Mouse (Mus musculus): ENCODE results near the gene Ptpn6. TPM values are rescaled to one million over a fixed set of nuclear protein-coding genes. Genes with fewer than 3 reads are reported as not detected.

The Ptpn6 gene
- polyA plus RNA-seq, 1 experiment from 2014 or later, result 6.9 TPM

DNA sequence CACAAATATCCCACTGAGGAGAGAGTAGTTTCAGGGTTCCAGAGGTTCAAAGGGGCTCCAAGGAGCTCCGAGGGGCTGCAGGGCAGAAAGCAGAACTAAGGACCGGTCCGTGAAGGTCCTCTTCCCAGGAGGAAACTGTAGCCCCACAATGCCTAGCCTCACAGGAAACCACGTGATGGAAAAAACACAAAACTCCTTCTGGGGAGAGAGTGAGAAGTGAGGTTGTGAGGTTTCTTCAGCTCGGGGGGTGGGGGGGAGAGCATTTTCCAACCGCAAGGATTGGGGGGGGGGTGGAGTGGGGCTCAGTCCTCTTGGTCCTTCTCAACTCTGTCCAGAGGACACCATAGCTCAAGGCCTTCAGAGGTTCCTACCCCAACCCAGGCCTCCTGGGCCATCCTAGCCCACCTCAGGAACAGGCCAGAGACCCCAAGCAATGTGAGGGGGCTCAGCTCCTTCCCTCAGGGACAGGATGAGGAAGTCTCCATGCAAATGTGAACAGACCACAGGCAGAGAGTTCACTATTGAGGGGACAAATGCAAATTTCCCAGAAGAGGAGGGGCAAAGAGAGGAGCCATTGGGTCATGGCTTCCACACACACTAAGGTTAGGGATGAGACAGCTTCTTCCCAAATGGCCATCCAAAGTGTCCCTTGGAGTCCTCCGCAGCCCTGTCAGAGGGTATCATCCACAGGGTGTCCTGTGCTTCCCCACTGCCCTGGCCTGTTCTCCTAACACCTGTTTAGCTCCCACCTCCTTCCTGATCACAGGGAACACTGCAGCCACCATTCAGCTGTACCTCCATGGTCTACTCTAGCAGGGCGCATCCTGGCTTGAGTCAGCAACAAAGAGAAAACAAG lies 8.4 kb downstream of the Ptpn6 start:
- Histone ChIP-seq H3K36me3 (ENCODE audit: control insufficient read depth, insufficient read depth, low read length) (no peaks in the 10 kb centered on the region), H3K9ac (ENCODE audit: low read length) (no peak overlapping the region), H3K4me1 (ENCODE audit: control insufficient read depth, insufficient read depth, low read length) (no peaks in the 10 kb centered on the region), H3K27me3 (ENCODE audit: control insufficient read depth, insufficient read depth, low read length) (no peaks in the 10 kb centered on the region), H3K9me3 (ENCODE audit: control insufficient read depth, low read length) (no peaks in the 10 kb centered on the region), H3K27ac (ENCODE audit: low read depth, low read length) (no peak overlapping the region), H3K4me2 (ENCODE audit: low read depth) (no peak overlapping the region), H3K4me3 (ENCODE audit: low read depth, low read length) (no peak overlapping the region)
- DNase-seq (ENCODE audit: low spot score), result no peak
- 84% methylated on average over 8 of the region's 8 CpGs for WGBS
- ATAC-seq (ENCODE audit: insufficient read depth, low FRiP score, low TSS enrichment), result no peak

DNA sequence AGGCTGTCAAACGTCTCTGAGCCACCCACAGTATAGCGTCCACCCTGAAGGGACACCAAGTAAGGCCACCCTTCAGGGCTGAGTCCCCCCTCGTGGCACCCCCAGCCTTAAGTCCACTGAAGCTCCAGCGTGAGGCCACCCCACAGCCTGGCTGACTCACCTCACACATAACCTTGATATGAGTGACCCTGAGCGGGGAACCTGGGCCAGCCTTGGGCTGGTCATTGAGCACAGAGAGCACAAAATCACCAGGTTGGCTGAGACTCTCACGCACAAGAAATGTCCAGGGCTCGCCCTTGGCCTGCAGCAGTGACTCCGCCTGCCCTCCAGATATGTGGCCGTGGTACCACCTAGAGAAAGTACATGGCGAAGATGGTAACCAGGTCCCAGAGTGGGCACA lies 9.9 kb downstream of the Ptpn6 start:
- 93% methylated on average over 10 of the region's 10 CpGs for WGBS
- no peak overlapping the region for H3K4me3 ChIP-seq (ENCODE audit: low read depth, low read length)
- DNase-seq (ENCODE audit: low spot score) (no peak), ATAC-seq (ENCODE audit: insufficient read depth, low FRiP score, low TSS enrichment) (no peak)
- no peaks in the 10 kb centered on the region for H3K4me1 ChIP-seq (ENCODE audit: control insufficient read depth, insufficient read depth, low read length)
- H3K4me2 ChIP-seq (ENCODE audit: low read depth), result no peak overlapping the region
- H3K9ac ChIP-seq (ENCODE audit: low read length), result no peak overlapping the region
- H3K36me3 ChIP-seq (ENCODE audit: control insufficient read depth, insufficient read depth, low read length), result no peaks in the 10 kb centered on the region
- no peak overlapping the region for H3K27ac ChIP-seq (ENCODE audit: low read depth, low read length)
- H3K27me3 ChIP-seq (ENCODE audit: control insufficient read depth, insufficient read depth, low read length), result no peaks in the 10 kb centered on the region
- no peaks in the 10 kb centered on the region for H3K9me3 ChIP-seq (ENCODE audit: control insufficient read depth, low read length)

DNA sequence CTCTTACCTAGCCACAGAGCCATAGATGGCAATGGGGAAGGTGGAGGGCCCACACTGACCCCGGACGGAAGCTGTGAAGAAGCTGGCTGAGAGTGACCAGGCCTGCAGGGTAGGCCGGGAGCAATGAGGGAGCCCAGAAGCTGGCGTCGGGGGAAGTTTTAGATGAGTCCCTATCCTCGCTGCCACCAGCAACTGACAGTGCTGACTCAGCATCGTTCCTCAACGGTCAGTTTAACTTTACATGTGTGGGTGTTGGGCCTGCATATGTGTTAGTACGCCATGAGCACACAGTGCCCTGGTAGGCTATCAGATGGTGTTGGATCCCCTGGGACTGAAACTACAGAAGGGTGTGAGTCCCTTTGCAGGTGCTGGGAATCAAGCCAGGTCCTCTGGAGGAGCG lies 14.0 kb downstream of the Ptpn6 start:
- H3K27me3 ChIP-seq (ENCODE audit: control insufficient read depth, insufficient read depth, low read length), result no peaks in the 10 kb centered on the region
- H3K4me2 ChIP-seq (ENCODE audit: low read depth), result no peak overlapping the region
- H3K9ac ChIP-seq (ENCODE audit: low read length), result no peak overlapping the region
- no peaks in the 10 kb centered on the region for H3K4me1 ChIP-seq (ENCODE audit: control insufficient read depth, insufficient read depth, low read length)
- no peak for DNase-seq (ENCODE audit: low spot score)
- H3K36me3 ChIP-seq (ENCODE audit: control insufficient read depth, insufficient read depth, low read length), result no peaks in the 10 kb centered on the region
- WGBS, result 89% methylated on average over 10 of the region's 10 CpGs
- no peak overlapping the region for H3K4me3 ChIP-seq (ENCODE audit: low read depth, low read length)
- ATAC-seq (ENCODE audit: insufficient read depth, low FRiP score, low TSS enrichment), result no peak
- H3K27ac ChIP-seq (ENCODE audit: low read depth, low read length), result no peak overlapping the region
- no peaks in the 10 kb centered on the region for H3K9me3 ChIP-seq (ENCODE audit: control insufficient read depth, low read length)

DNA sequence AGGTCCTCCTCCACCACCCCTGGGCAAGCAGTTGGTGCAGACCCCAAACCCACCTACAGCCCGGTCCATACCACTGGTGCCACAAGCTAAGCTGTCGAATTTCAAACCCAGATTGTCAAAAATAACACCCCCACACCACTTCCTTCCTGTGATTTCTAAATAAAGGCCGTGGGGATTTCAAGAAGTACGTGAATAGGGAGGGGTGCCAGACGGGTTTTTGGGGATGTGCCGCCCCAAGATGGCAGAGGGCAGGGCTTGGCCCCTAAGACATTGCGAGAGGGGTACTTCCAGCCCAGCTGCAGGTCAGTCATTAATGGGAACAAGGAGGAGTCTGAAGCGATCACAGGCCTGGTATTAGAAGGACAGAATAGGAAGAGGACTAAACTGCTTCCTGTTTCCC lies 15.0 kb downstream of the Ptpn6 start:
- 82% methylated on average over 8 of the region's 8 CpGs for WGBS
- Histone ChIP-seq H3K4me1 (ENCODE audit: control insufficient read depth, insufficient read depth, low read length) (no peaks in the 10 kb centered on the region), H3K36me3 (ENCODE audit: control insufficient read depth, insufficient read depth, low read length) (no peaks in the 10 kb centered on the region), H3K9me3 (ENCODE audit: control insufficient read depth, low read length) (no peaks in the 10 kb centered on the region), H3K4me3 (ENCODE audit: low read depth, low read length) (no peak overlapping the region), H3K4me2 (ENCODE audit: low read depth) (no peak overlapping the region), H3K9ac (ENCODE audit: low read length) (no peak overlapping the region), H3K27ac (ENCODE audit: low read depth, low read length) (no peak overlapping the region), H3K27me3 (ENCODE audit: control insufficient read depth, insufficient read depth, low read length) (no peaks in the 10 kb centered on the region)
- ATAC-seq (ENCODE audit: insufficient read depth, low FRiP score, low TSS enrichment), result no peak
- no peak for DNase-seq (ENCODE audit: low spot score)

DNA sequence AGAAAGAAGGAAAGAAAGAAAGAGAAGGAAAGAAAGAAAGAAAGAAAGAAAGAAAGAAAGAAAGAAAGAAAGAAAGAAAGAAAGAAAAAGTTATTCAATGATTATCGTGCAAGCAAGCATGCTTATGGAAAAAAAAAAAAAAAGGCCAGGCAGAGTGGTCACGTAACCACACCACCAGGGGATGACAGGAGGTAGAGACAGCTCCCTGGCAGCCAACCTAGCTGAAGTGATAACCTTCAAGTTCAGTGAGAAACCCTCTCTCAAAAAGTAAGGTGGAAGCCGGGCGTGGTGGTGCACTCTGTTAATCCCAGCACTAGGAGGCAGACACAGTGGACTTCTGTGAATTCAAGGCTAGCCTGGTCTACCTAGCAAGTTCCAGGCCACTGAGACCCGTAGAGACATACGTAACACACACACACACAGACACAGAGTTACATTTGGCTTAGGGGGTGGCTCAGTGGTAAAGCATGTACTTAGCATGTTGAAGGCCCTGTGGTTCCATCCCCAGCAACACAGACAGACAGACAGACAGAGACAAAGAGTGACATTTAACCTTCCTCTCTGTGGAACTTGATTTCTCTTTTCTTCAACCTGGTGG lies 15.5 kb downstream of the Ptpn6 start:
- no peaks in the 10 kb centered on the region for H3K36me3 ChIP-seq (ENCODE audit: control insufficient read depth, insufficient read depth, low read length)
- ATAC-seq (ENCODE audit: insufficient read depth, low FRiP score, low TSS enrichment) (no peak), DNase-seq (ENCODE audit: low spot score) (no peak)
- no peak overlapping the region for H3K4me3 ChIP-seq (ENCODE audit: low read depth, low read length)
- H3K27ac ChIP-seq (ENCODE audit: low read depth, low read length), result no peak overlapping the region
- H3K4me1 ChIP-seq (ENCODE audit: control insufficient read depth, insufficient read depth, low read length), result no peaks in the 10 kb centered on the region
- 89% methylated on average over 6 of the region's 6 CpGs for WGBS
- H3K9me3 ChIP-seq (ENCODE audit: control insufficient read depth, low read length), result no peaks in the 10 kb centered on the region
- H3K4me2 ChIP-seq (ENCODE audit: low read depth), result no peak overlapping the region
- no peak overlapping the region for H3K9ac ChIP-seq (ENCODE audit: low read length)
- H3K27me3 ChIP-seq (ENCODE audit: control insufficient read depth, insufficient read depth, low read length), result no peaks in the 10 kb centered on the region

DNA sequence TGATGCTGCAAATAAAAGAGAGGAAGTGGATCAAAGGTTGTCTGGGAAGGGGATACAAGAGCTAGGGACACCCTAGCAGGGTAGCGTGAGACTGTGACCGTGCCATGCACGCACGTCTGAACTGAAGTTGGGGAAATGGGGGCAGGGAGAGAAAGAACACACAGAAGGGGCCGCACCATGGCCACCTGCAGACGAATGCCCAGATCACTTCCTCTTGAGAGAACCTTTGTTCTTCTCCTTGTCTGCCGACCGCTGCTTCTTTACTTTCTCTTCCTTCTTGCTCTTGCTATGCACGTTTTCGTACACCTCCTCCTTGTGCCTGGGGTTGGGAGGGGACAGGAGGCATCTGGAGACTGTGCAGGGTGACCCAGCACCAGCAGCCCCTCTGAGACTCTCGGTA lies 17.6 kb downstream of the Ptpn6 start:
- no peak overlapping the region for H3K27ac ChIP-seq (ENCODE audit: low read depth, low read length)
- H3K27me3 ChIP-seq (ENCODE audit: control insufficient read depth, insufficient read depth, low read length), result no peaks in the 10 kb centered on the region
- no peaks in the 10 kb centered on the region for H3K4me1 ChIP-seq (ENCODE audit: control insufficient read depth, insufficient read depth, low read length)
- no peak overlapping the region for H3K9ac ChIP-seq (ENCODE audit: low read length)
- no peak for ATAC-seq (ENCODE audit: insufficient read depth, low FRiP score, low TSS enrichment)
- H3K9me3 ChIP-seq (ENCODE audit: control insufficient read depth, low read length), result no peaks in the 10 kb centered on the region
- no peak for DNase-seq (ENCODE audit: low spot score)
- H3K4me3 ChIP-seq (ENCODE audit: low read depth, low read length), result no peak overlapping the region
- no peak overlapping the region for H3K4me2 ChIP-seq (ENCODE audit: low read depth)
- peaks cover 3% of the 10 kb centered on the region; the same call in 1 of the 2 replicates for H3K36me3 ChIP-seq (ENCODE audit: control insufficient read depth, insufficient read depth, low read length)
- 68% methylated on average over 11 of the region's 11 CpGs for WGBS

DNA sequence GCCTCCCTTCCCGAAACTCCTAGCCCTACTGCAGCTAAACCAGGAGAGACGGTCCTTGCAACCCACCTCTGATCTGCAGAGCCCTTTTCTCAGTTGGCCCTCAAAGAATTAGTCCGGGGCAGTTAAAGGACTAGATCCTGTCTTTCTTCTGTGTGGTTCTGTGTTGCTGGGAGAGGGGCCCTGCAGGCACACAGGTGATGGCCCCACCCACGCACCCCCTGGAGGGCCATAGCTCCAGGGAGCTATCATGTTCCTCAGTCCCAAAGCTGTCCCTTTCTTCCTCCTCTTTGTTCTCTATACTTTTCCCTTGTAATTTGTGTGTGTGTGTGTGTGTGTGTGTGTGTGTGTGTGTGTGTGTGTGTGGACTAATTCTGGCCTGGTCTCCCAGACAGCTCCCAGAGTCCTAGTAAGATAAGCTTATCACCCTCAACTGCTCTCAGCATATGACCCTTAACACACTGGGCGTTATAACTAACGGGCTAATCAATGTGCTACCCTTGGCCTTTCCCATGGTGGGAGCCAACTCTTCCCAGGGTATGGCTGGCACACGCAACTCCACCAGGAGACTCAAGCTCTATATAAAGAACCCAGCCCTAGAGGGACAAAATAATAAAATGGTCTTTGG lies 19.0 kb downstream of the Ptpn6 start:
- no peak overlapping the region for H3K4me3 ChIP-seq (ENCODE audit: low read depth, low read length)
- H3K27me3 ChIP-seq (ENCODE audit: control insufficient read depth, insufficient read depth, low read length), result no peaks in the 10 kb centered on the region
- H3K27ac ChIP-seq (ENCODE audit: low read depth, low read length), result no peak overlapping the region
- no peaks in the 10 kb centered on the region for H3K4me1 ChIP-seq (ENCODE audit: control insufficient read depth, insufficient read depth, low read length)
- DNase-seq (ENCODE audit: low spot score) (no peak), ATAC-seq (ENCODE audit: insufficient read depth, low FRiP score, low TSS enrichment) (no peak)
- WGBS, result 76% methylated on average over 7 of the region's 7 CpGs
- H3K4me2 ChIP-seq (ENCODE audit: low read depth), result no peak overlapping the region
- no peak overlapping the region for H3K9ac ChIP-seq (ENCODE audit: low read length)
- peaks cover 6% of the 10 kb centered on the region; the same call in 1 of the 2 replicates for H3K36me3 ChIP-seq (ENCODE audit: control insufficient read depth, insufficient read depth, low read length)
- H3K9me3 ChIP-seq (ENCODE audit: control insufficient read depth, low read length), result no peaks in the 10 kb centered on the region

DNA sequence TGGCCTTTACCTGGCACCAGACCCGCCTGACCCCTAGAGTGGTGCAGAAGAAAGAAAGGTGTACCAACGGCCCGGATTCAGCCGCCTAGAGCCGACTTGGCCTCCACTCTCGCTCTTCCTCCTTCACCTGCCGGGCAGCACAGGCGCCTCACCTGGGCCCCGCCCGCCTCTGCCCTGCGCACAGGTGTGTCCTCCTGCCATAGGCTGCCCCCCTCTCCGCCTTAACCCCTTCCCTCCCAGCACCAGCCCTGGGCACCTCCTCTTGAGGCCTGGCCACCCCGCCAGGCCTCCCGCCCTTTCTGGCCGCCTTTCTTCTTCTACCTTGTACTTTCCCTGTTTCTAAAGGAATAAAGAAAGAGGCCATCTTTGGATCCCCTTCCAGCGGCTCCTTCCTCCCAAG lies 19.8 kb downstream of the Ptpn6 start:
- H3K4me1 ChIP-seq (ENCODE audit: control insufficient read depth, insufficient read depth, low read length), result no peaks in the 10 kb centered on the region; the same call in 1 of the 2 replicates
- no peak overlapping the region for H3K4me3 ChIP-seq (ENCODE audit: low read depth, low read length)
- H3K27me3 ChIP-seq (ENCODE audit: control insufficient read depth, insufficient read depth, low read length), result no peaks in the 10 kb centered on the region
- 58% methylated on average over 11 of the region's 16 CpGs for WGBS
- no peak for DNase-seq (ENCODE audit: low spot score)
- H3K36me3 ChIP-seq (ENCODE audit: control insufficient read depth, insufficient read depth, low read length), result peaks cover 6% of the 10 kb centered on the region
- H3K27ac ChIP-seq (ENCODE audit: low read depth, low read length), result no peak overlapping the region
- H3K4me2 ChIP-seq (ENCODE audit: low read depth), result no peak overlapping the region
- no peaks in the 10 kb centered on the region for H3K9me3 ChIP-seq (ENCODE audit: control insufficient read depth, low read length)
- no peak for ATAC-seq (ENCODE audit: insufficient read depth, low FRiP score, low TSS enrichment)
- no peak overlapping the region for H3K9ac ChIP-seq (ENCODE audit: low read length)
